Mouse (Mus musculus) lung, embryonic 14.5 days (tissue): Measurements from ENCODE around the gene Zfp273. TPM values are rescaled to one million over a fixed set of nuclear protein-coding genes. Genes with fewer than 3 reads are reported as not detected.

Experiments used
- polyA plus RNA-seq: library from polyadenylated mRNA; unstranded; fragments of >200 nt; fragmentation: Nextera tagmentation; extraction: Ambion mirVana; gene quantifications from 2 replicates; pipeline ENCODE4 v1.2.1, GENCODE M21; 2014

Gene Zfp273
- polyA plus RNA-seq, 1 experiment from 2014 or later = 7.5 TPM

Other genes with a start within 250 kb of the Zfp273 start
- 4.4 and 4.7 TPM in 2 replicates for gene Zfp729b, start 204.0 kb upstream of the Zfp273 start, polyA plus RNA-seq
- not detected in 2 replicates for gene Gm49345, start 176.0 kb upstream of the Zfp273 start, polyA plus RNA-seq
- gene Zfp729a, start 175.9 kb upstream of the Zfp273 start, polyA plus RNA-seq = 3.6 and 4.6 TPM in 2 replicates
- gene Zfp738, start 126.7 kb upstream of the Zfp273 start, polyA plus RNA-seq = 9.9 and 11.0 TPM in 2 replicates
- gene Zfp65, start 84.6 kb upstream of the Zfp273 start, polyA plus RNA-seq = 2.7 and 3.2 TPM in 2 replicates
- 5.6 and 6.4 TPM in 2 replicates for gene Zfp85, start 58.5 kb upstream of the Zfp273 start, polyA plus RNA-seq
- gene Zfp493, start 34.0 kb upstream of the Zfp273 start, polyA plus RNA-seq = 3.1 and 4.4 TPM in 2 replicates
- 3.0 and 3.5 TPM in 2 replicates for gene Gm10037, start 17.4 kb downstream of the Zfp273 start, polyA plus RNA-seq
- not detected in 2 replicates for gene BC048507, start 49.6 kb downstream of the Zfp273 start, polyA plus RNA-seq